Mouse (Mus musculus) brain, adult 2 months (tissue): ENCODE data around the gene Tiam1.

Experiments used
- DNase-seq: peaks from one replicate; pipeline ENCODE4 v3.0.0; 2011; ENCODE audit warnings: low read depth, low spot score

Tiam1 gene

GRCm38 (mm10) chr16:90143760-90144516 lies at the start of gene Tiam1:
Gene Tiam1, minus strand, starts transcription at chr16:90143769.
- DNase-seq, result peak; percentile 99

- no peak for DNase-seq
Measured at GRCm38 (mm10) chr16:90191289-90191688, 47.7 kb upstream of the Tiam1 start.

- DNase-seq, result no peak
Measured at GRCm38 (mm10) chr16:90187453-90187852, 43.9 kb upstream of the Tiam1 start.

GRCm38 (mm10) chr16:90185928-90186588 lies 42.5 kb upstream of the Tiam1 start:
- peak; percentile 89 for DNase-seq

- no peak for DNase-seq
Measured at GRCm38 (mm10) chr16:90184135-90184534, 40.6 kb upstream of the Tiam1 start.

- DNase-seq, result no peak
Measured at GRCm38 (mm10) chr16:90181673-90182072, 38.1 kb upstream of the Tiam1 start.

GRCm38 (mm10) chr16:90180975-90181374 lies 37.4 kb upstream of the Tiam1 start:
- DNase-seq, result no peak

- no peak for DNase-seq
Measured at GRCm38 (mm10) chr16:90179892-90180291, 36.3 kb upstream of the Tiam1 start.

- DNase-seq, result no peak
Measured at GRCm38 (mm10) chr16:90178404-90178803, 34.8 kb upstream of the Tiam1 start.

GRCm38 (mm10) chr16:90177425-90177824 lies 33.9 kb upstream of the Tiam1 start:
- peak; percentile 39 for DNase-seq

GRCm38 (mm10) chr16:90176472-90176871 lies 32.9 kb upstream of the Tiam1 start:
- DNase-seq, result peak; percentile 92

GRCm38 (mm10) chr16:90171416-90171815 lies 27.8 kb upstream of the Tiam1 start:
- no peak for DNase-seq

- DNase-seq, result no peak
Measured at GRCm38 (mm10) chr16:90170676-90171075, 27.1 kb upstream of the Tiam1 start.

GRCm38 (mm10) chr16:90169863-90170630 lies 26.5 kb upstream of the Tiam1 start:
- DNase-seq, result peak; percentile 85

GRCm38 (mm10) chr16:90167646-90168045 lies 24.1 kb upstream of the Tiam1 start:
- DNase-seq, result peak; percentile 88

- DNase-seq, result no peak
Measured at GRCm38 (mm10) chr16:90165435-90165834, 21.9 kb upstream of the Tiam1 start.

GRCm38 (mm10) chr16:90164942-90165341 lies 21.4 kb upstream of the Tiam1 start:
- DNase-seq, result peak; percentile 38

GRCm38 (mm10) chr16:90155080-90155479 lies 11.5 kb upstream of the Tiam1 start:
- peak; percentile 66 for DNase-seq

GRCm38 (mm10) chr16:90150820-90151219 lies 7.3 kb upstream of the Tiam1 start:
- DNase-seq, result no peak

GRCm38 (mm10) chr16:90150126-90150525 lies 6.6 kb upstream of the Tiam1 start:
- no peak for DNase-seq

GRCm38 (mm10) chr16:90149335-90149734 lies 5.8 kb upstream of the Tiam1 start:
- DNase-seq, result no peak

- no peak for DNase-seq
Measured at GRCm38 (mm10) chr16:90145244-90145643, 1.7 kb upstream of the Tiam1 start.
